Mouse (Mus musculus): ENCODE measurements around the gene Cyp2w1. TPM values are rescaled to one million over a fixed set of nuclear protein-coding genes. Genes with fewer than 3 reads are reported as not detected.
A peak's percentile ranks its signal among the peaks of the same experiment; 100 is the strongest.

Gene Cyp2w1
- polyA plus RNA-seq, 1 experiment from 2014 or later: 0.16 TPM

DNA sequence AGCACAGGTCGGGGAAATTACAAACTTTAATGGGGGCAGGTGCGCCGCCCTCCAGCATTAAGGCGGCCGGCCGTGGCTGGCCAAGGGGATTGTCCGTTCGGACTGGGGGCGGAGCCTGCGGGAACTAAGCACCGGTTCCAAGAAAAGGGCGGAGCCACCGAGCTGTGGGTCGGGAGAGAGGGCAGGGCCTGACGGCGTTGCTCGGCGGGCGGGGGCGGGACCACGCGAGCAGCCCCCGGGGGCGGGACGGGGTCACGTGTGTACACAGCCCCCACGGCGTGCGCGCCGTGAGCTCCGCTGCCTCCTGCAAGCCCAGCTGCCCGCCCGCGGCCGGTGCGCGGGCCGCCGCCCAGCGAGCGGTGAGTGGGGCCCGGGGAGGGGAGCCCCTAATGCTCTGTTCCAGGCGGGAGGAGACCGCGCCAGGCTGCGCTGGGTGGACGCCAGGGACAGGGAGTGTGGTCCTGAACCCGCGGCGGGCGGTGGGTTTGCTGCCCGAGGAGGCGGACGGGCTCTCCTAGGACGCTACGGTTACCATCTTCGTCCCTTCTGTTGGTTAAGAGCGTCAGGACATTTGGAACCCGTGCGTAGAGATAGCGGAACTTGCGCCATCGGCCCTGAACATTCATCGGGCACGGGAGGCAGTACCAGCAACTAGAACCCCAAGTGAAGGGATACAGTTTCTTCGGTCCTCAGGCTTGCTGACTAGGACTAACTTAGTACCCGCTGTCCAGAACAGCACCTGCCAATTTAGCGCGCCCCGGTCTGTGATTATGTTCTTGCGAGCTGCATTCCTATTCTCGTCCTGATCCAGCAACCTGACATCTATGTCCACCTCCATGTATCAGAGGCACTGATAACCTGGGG is 28.2 kb downstream of the Cyp2w1 start:
- Histone ChIP-seq H3K27ac (peak overlapping the region; percentile 93), H3K9ac (peak overlapping the region; percentile 68), H3K4me3 (replicated peaks) (peak overlapping the region; percentile 71), H3K4me1 (peaks cover 88% of the 10 kb centered on the region), H3K9me3 (replicated peaks) (no peaks in the 10 kb centered on the region), H3K4me2 (peak overlapping the region; percentile 93), H3K27me3 (no peaks in the 10 kb centered on the region), H3K36me3 (no peaks in the 10 kb centered on the region)
- 2% methylated on average over 73 of the region's 73 CpGs for WGBS
- peak; percentile 87 for ATAC-seq (replicated peaks; ENCODE audit: low FRiP score)

DNA sequence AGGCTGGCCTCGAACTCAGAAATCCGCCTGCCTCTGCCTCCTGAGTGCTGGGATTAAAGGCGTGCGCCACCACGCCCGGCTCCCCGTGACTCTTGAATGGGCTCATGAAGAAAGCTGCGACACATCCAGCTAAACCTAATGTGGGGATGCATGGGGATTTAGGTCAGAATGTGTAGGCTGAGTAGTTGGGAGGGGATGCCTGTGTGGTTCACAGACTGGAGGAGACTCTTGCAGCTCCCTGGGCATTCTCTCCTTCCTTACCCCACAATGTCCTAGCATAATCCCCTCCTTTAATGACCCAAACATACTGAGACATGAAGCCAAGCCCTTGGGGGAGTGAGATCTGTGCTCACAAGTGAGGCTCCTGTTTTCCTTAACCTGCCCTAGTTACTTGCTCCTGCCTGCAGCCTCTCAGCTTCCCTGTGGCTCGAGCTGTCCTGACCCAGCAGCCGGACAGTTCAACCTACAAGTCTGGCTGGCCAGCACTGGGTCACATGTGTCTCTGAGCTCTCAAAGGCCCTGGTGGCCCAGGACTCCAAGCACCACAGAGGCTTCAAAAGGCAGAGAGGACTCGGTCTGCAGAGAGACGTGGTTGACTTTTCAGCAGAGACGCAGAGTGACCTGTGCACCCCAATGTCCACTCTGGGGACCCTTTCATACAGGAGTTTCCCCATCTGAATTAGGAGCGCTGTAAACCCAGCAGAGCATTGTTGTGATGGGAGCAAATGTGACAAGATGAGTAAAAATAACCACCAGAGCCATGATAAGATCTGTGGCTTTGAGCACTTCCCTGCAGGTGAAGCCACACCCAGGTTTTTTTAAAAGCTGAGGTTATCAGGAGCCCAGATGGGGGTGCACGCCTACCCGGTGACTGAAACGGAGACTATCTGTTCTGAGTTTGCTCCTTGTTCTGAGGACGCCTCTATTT is 29.4 kb downstream of the Cyp2w1 start:
- H3K36me3 ChIP-seq: no peaks in the 10 kb centered on the region
- H3K4me1 ChIP-seq: peaks cover 92% of the 10 kb centered on the region
- H3K9ac ChIP-seq: no peak overlapping the region
- peak overlapping the region; percentile 93 for H3K4me2 ChIP-seq
- no peaks in the 10 kb centered on the region for H3K9me3 ChIP-seq (replicated peaks)
- no peaks in the 10 kb centered on the region for H3K27me3 ChIP-seq
- ATAC-seq (replicated peaks; ENCODE audit: low FRiP score): no peak
- H3K4me3 ChIP-seq (replicated peaks): peak overlapping the region; percentile 14; the same call in 1 of the 2 replicates
- 78% methylated on average over 18 of the region's 18 CpGs for WGBS
- H3K27ac ChIP-seq: peak overlapping the region; percentile 77

DNA sequence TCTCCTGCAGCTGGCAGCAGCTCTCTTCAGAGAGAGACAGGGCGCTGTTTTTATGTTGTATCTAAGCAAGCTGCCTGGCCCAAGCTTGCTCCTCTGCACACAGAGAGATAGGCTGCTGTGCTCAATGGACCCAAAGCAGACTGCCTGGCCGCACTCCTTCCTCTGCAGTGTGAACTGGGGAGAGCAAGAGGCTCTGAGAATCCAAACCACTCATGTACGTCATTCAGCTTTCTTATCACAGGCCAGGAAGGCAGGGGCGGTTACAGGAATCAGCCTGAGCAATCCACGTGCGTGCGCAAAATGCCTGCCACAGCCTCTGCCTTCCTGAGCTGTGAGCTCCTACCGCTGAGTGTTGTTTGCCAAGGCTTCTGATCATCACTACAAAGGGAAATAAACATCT is 30.3 kb downstream of the Cyp2w1 start:
- peaks cover 90% of the 10 kb centered on the region for H3K4me1 ChIP-seq
- WGBS: 52% methylated on average over 8 of the region's 8 CpGs
- no peak overlapping the region for H3K4me3 ChIP-seq (replicated peaks)
- no peak for ATAC-seq (replicated peaks; ENCODE audit: low FRiP score)
- H3K4me2 ChIP-seq: peak overlapping the region; percentile 93
- H3K27ac ChIP-seq: peak overlapping the region; percentile 77
- no peaks in the 10 kb centered on the region for H3K27me3 ChIP-seq
- H3K9ac ChIP-seq: peak overlapping the region; percentile 32; the same call in 1 of the 2 replicates
- H3K9me3 ChIP-seq (replicated peaks): no peaks in the 10 kb centered on the region
- H3K36me3 ChIP-seq: no peaks in the 10 kb centered on the region

DNA sequence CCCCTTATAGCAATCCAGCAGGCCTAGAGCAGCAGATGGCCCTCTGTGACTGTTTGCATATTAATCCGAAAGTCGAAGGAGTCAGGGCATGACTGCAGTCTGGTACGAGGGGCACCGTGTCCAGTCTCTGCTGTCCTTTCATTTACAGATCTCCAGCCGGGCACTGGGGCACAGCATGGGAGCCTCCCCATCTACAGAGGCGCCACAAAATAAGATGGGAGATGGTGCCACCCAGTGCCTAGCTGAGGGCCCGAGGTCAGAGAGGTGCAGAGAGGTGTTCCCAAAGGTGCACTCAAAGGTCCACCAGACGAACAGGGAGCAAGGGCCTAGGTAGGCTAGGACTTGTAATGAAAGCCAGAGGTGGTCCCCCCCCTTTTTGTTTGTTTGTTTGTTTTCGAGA is 30.8 kb downstream of the Cyp2w1 start:
- no peak for ATAC-seq (replicated peaks; ENCODE audit: low FRiP score)
- Histone ChIP-seq H3K9ac (no peak overlapping the region), H3K9me3 (replicated peaks) (no peaks in the 10 kb centered on the region), H3K4me1 (peaks cover 90% of the 10 kb centered on the region), H3K4me3 (replicated peaks) (no peak overlapping the region), H3K27me3 (no peaks in the 10 kb centered on the region), H3K36me3 (no peaks in the 10 kb centered on the region), H3K4me2 (0 out of 2 replicates have a peak overlapping the region, but pooled peaks have one; percentile 93), H3K27ac (peak overlapping the region; percentile 77)
- WGBS: 83% methylated on average over 9 of the region's 9 CpGs

DNA sequence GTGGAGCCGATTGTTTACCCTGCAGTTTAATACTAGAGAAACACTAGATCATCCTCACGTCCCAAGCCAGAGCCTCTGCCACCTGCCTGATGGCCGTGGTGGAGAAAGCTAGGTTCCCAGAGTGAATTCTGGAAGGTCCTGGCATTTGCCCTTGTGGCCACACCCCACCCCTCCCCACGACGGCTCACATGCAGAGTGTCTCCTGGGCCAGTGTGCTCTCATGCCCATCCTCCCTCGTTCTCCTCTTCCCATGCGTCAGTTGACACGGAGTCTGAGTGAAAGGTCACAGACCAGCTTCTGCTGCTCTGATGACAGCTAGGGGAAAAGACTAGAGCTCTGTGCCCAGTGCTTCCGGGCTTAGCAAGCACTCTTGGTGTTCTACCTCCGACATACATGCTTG is 32.1 kb downstream of the Cyp2w1 start:
- no peaks in the 10 kb centered on the region for H3K36me3 ChIP-seq
- H3K9ac ChIP-seq: no peak overlapping the region
- peaks cover 90% of the 10 kb centered on the region for H3K4me1 ChIP-seq
- H3K4me2 ChIP-seq: peak overlapping the region; percentile 20
- WGBS: 21% methylated on average over 10 of the region's 10 CpGs
- ATAC-seq (replicated peaks; ENCODE audit: low FRiP score): 0 out of 2 replicates have a peak, but pooled peaks have one; percentile 22
- H3K27me3 ChIP-seq: no peaks in the 10 kb centered on the region
- no peaks in the 10 kb centered on the region for H3K9me3 ChIP-seq (replicated peaks)
- H3K4me3 ChIP-seq (replicated peaks): no peak overlapping the region
- H3K27ac ChIP-seq: peak overlapping the region; percentile 77

DNA sequence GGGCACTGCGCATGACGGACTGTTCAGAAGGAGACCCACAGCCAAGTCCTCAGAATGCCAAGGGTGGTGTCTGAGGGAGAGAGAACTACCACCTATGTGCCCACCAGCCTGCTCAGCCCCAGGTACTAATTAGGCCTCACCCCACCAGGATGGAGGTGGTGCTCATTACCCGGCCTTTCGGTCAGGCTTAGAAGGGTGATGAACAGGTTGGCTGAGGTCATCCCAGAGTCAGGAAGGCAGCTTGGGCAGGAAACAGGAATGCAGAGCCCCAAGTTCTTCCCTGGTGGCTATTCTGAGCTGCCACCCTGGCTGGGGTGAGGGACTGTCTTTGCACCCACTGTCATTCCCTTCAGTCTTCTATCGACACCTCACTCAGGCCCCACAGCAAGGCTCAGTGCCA is 33.6 kb downstream of the Cyp2w1 start:
- no peak for ATAC-seq (replicated peaks; ENCODE audit: low FRiP score)
- Histone ChIP-seq H3K4me2 (no peak overlapping the region), H3K9ac (no peak overlapping the region), H3K27ac (no peak overlapping the region), H3K36me3 (no peaks in the 10 kb centered on the region), H3K9me3 (replicated peaks) (no peaks in the 10 kb centered on the region), H3K27me3 (no peaks in the 10 kb centered on the region), H3K4me1 (peaks cover 89% of the 10 kb centered on the region), H3K4me3 (replicated peaks) (no peak overlapping the region)
- 93% methylated on average over 5 of the region's 5 CpGs for WGBS

DNA sequence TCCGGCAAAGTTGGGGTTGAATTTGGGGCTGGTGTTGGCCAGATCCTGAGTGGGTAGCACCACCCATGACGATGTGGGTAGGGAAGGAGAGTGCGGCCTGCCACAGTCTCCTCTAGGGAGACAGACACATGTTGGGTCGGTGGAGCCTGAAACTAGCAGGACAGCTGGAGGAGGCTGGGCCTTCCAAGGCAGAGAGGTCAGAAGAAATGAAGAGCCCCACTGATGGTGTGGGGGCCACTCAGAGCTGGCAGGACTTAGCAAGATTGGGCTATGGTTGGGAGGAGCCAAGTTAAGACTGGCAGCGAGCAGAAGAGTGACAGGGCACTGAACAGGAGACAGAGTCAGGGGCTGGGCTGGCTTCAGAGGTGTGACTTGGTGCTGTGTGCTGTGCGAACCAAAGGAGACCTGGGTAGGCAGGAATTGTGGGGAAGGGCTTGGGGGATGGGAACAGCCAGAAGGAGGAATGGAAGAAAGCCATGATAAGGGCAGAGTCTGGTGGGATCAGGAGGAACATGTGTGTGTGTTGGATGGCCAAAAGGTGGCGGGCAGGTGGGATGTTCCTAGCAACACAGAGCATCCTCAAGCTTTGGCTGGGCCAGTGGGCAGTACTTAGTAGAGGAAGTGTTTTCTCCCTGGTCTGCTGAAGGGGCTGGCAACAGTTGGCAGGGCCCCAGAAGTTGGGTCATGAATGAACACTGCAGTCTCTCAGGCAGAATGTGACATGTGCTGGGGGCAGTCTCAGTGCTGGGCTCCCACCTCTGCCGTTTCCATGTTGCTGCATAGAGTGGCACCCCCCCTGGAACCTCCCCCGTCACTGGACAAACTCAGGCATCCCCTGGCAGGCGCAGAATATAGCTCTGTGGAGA is 35.1 kb downstream of the Cyp2w1 start:
- H3K27me3 ChIP-seq: no peaks in the 10 kb centered on the region
- ATAC-seq (replicated peaks; ENCODE audit: low FRiP score): no peak
- WGBS: 65% methylated on average over 10 of the region's 10 CpGs
- peak overlapping the region; percentile 85 for H3K27ac ChIP-seq
- H3K9me3 ChIP-seq (replicated peaks): no peaks in the 10 kb centered on the region
- H3K36me3 ChIP-seq: peaks cover under 1% of the 10 kb centered on the region; the same call in 1 of the 2 replicates
- no peak overlapping the region for H3K9ac ChIP-seq
- peaks cover 90% of the 10 kb centered on the region for H3K4me1 ChIP-seq
- no peak overlapping the region for H3K4me3 ChIP-seq (replicated peaks)
- no peak overlapping the region for H3K4me2 ChIP-seq

DNA sequence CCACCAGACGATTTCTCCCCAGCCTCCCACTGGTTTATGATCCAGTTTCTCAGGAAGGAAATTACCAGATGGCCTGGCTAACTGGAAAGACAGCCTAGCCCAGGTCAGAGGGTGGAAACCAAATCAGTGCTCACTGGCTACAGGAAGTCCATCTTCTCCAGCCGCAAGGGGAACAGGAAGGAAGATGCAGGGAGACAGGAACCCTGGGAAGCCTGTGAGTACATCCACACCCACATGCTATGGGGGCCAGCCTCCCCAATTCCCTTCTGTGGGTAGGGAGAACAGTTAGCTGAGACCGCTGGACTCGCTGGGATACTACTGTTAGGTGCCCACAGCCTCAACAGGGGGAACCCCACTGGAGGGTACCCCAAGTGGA is 35.8 kb downstream of the Cyp2w1 start:
- 38% methylated on average over 4 of the region's 4 CpGs for WGBS
- no peak overlapping the region for H3K4me2 ChIP-seq
- H3K4me1 ChIP-seq: peaks cover 85% of the 10 kb centered on the region
- H3K36me3 ChIP-seq: peaks cover 5% of the 10 kb centered on the region; the same call in 1 of the 2 replicates
- H3K9me3 ChIP-seq (replicated peaks): no peaks in the 10 kb centered on the region
- H3K27me3 ChIP-seq: no peaks in the 10 kb centered on the region
- H3K27ac ChIP-seq: peak overlapping the region; percentile 85
- ATAC-seq (replicated peaks; ENCODE audit: low FRiP score): no peak
- 0 out of 2 replicates have a peak overlapping the region, but pooled peaks have one; percentile 21 for H3K9ac ChIP-seq
- H3K4me3 ChIP-seq (replicated peaks): no peak overlapping the region

DNA sequence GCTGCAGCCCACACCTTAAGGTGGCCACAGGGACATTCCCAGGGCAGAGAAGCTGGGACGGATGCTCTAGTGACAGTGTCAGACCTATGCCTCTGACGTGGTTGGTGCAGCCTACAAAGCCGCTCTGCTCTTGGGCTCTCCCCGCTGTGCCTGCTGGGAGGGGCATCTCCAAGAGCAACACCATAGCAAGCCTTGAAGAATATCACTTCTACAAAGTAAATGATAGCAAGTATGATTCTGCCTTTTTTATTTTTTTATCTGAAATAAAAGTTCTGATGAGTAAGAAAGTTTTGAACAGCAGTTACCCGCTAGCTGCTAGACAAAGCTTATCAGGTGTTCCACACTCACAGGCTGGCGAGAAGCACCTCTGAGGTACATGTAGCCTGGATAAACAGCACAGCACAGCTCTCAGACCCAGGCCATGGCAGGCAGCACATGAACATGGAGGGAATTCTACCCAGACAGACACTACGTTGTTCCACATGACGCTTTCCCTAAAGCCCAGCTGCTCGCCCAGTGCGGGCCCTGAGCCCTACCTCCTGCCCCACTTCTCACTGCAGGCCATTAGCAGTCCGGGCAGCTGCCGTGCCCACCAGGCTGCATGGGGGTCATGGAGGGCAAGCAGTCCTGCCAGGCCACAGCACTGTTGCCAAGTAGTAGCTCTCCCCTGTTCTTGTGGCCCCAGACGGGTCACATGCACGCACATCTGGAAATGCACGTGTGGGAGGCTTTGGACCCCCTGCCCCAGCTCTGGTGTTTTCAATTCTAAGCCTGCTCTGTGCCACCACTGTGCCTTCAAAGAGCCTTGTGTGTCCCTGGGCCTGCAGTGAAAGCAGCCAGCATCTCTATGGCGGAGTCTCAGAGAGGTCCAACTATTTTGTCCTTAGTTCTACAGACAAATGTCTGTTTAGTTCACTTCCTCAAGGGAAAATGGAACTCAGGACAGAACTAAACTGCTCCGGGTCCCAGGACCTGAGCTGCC is 36.6 kb downstream of the Cyp2w1 start:
- Histone ChIP-seq H3K27ac (peak overlapping the region; percentile 85), H3K9ac (0 out of 2 replicates have a peak overlapping the region, but pooled peaks have one; percentile 21), H3K4me2 (no peak overlapping the region), H3K36me3 (peaks cover 5% of the 10 kb centered on the region; the same call in 1 of the 2 replicates), H3K27me3 (no peaks in the 10 kb centered on the region), H3K9me3 (replicated peaks) (no peaks in the 10 kb centered on the region), H3K4me1 (peaks cover 78% of the 10 kb centered on the region), H3K4me3 (replicated peaks) (no peak overlapping the region)
- no peak for ATAC-seq (replicated peaks; ENCODE audit: low FRiP score)
- 59% methylated on average over 17 of the region's 17 CpGs for WGBS

DNA sequence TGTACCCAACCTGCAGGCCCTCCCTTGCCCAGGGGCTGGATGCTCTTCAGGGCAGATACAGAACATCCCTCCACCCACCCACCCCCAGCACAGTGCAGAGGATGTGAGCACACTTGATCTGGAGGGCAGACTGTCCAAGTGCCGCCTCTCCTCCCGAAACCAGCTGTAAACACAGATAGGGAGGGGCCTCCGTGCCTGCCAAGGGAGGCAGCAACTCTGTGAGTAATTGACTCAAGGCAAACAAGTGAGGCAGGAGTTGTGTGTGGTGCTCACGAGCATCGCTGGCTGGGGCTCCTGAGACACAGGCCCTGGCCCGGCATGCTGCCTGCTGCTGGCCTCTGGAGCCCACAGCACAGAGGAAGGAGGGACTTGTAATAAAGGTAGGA is 37.3 kb downstream of the Cyp2w1 start:
- Histone ChIP-seq H3K4me3 (replicated peaks) (no peak overlapping the region), H3K4me2 (no peak overlapping the region), H3K4me1 (peaks cover 76% of the 10 kb centered on the region), H3K9me3 (replicated peaks) (no peaks in the 10 kb centered on the region), H3K27ac (peak overlapping the region; percentile 85), H3K9ac (0 out of 2 replicates have a peak overlapping the region, but pooled peaks have one; percentile 21), H3K27me3 (no peaks in the 10 kb centered on the region), H3K36me3 (peaks cover 5% of the 10 kb centered on the region; the same call in 1 of the 2 replicates)
- 23% methylated on average over 6 of the region's 6 CpGs for WGBS
- peak; percentile 75 for ATAC-seq (replicated peaks; ENCODE audit: low FRiP score)

All from kidney, embryonic 15.5 days (tissue).